Mouse (Mus musculus): ENCODE results near the gene Mns1. TPM values are rescaled to one million over a fixed set of nuclear protein-coding genes. Genes with fewer than 3 reads are reported as not detected.

Gene Mns1
- polyA plus RNA-seq (2017; shearing (Covaris generic)), result 9.9 TPM

GRCm38 (mm10) chr9:72437822-72438701 lies at the start of gene Mns1:
Gene Mns1 (plus strand): TSS chr9:72438011.

DNA sequence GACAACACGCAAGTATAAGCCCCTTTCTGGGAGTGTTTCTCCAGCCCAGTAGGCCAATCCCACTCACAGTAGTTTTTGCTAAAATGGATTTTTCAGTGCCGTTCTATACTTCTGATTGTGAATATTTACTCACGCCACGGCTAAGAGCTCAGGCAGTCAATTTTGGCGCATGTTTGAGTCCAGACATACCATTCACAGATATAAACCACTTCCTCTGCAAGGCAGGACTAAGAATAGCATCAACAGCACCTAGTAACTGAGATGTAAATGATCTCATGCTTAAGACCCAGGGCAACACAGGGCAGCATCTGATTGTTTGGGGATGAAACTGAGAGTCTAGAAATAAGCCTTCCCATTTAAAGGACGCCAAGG lies 54.4 kb downstream of the Mns1 start, which contains the start of gene Tex9:
Tex9 (minus strand) TSS at position 19 of the 372 bp plus-strand sequence.

Other genes with a start within 250 kb of the Mns1 start
- 63.2 TPM for gene Zfp280d, start 163.2 kb upstream of the Mns1 start, polyA plus RNA-seq (2017; shearing (Covaris generic))
- 11.3 TPM for gene Tex9, start 54.2 kb downstream of the Mns1 start, polyA plus RNA-seq (2017; shearing (Covaris generic))
- 32.8 TPM for gene Rfx7, start 94.2 kb downstream of the Mns1 start, polyA plus RNA-seq (2017; shearing (Covaris generic))
- 3.9 TPM for gene Nedd4, start 224.3 kb downstream of the Mns1 start, polyA plus RNA-seq (2017; shearing (Covaris generic))